Mouse (Mus musculus): ENCODE data around the gene Dmc1.

DNA sequence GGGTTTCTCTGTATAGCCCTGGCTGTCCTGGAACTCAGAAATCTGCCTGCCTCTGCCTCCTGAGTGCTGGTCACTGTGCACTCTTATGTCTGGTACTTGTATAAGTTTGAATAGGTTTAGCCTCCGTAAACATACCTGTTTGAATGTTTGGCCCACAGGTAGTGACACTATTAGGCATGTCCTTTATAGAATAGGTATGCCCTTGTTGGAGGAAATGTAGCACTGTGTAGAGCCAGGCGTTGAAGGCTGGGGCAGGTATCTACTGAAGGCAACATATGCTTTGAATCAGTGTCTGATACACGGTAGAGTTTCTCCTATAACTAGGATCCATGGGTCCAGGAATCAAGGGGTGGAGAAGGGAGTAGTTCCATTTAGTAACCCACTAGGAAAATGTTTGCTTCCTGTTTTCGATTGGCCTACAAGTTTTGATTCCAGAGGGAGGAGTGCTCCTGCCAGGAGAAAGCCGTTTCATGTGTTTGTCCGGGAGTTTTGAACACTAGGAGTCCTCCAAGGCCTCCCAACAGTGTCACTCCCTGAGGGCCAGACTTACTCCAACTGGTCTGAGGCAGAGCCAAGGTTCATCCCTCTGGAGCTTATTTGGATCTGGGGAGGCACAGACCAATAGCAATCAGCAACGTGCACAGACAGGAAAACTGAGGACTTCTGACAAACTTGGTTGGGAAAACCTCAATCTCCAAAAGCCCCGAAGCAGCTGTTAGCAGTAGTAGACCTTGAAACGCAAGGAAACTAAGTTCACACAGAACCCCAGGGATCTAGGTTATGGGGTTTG lies 78.7 kb downstream of the Dmc1 start:
- TF ChIP-seq CTCF (IDR thresholded peaks at IDR 0.05; ENCODE audit: borderline replicate concordance, extremely low read depth, insufficient read depth, insufficient read length) (no peak), POLR2A (IDR thresholded peaks at IDR 0.05; ENCODE audit: borderline replicate concordance, extremely low read depth, insufficient read depth, insufficient read length, poor library complexity, severe bottlenecking) (no peak)

All from brain, embryonic 14.5 days (tissue).